ENCODE assay signal across 8 mouse cellular contexts in the genomic region with DNA sequence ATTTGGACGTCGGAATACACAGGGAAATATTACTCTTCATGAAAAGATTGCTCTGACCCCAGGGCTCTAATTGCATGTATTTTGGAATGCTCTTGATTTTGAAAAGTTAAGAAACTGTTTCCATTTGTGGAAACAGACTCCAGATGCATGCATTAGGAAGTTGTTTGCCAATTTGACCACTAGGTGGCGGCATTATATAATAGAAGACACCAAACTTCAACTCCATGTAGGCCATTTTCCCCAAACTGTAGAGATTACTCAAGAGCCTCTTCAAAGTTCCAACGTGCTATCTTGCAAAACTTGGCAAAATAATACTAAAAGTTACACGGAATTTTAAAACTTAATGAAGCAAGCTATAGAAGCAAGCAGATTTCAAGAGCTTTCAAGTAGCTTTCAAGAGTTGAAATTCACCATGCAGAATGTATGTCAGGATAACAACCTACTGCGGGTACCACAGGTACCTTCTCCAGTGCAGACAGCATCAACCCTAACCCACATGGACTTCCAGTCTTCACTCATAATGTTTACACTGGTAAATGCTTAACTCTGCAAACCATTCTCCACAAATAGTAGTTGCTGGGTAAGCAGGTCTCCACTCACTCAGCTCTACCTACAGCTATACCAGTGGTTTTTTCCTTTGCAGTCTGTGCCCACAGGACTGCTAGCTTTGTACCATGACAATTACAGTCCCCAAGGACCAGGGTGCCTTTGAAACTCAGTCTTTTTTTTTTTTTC.
DNase-seq lines count a peak whose midpoint lies in the region; ATAC-seq and TF ChIP-seq lines count a peak whose summit lies in the region.
"Had no signal": no experiment of that assay in that cellular context is flagged by ENCODE, and none has a peak within 500 bp of the region (broad histone marks: within the 10 kb centered on the region; RNA-seq: fewer than 3 reads in every experiment).

No protein-coding gene starts in this region.

- H3K4me2 ChIP-seq in forebrain, embryonic 15.5 days (replicated peaks), result no peak overlapping the region
- H3K4me2 ChIP-seq: heart, embryonic 13.5 days had no signal

- no peak for TF ChIP-seq POLR2A in lung, adult 2 months (IDR thresholded peaks at IDR 0.05; ENCODE audit: borderline replicate concordance, extremely low read depth, low read depth, low read length)

- no peak overlapping the region for H3K9ac ChIP-seq in forebrain, embryonic 15.5 days (replicated peaks)
- H3K9ac ChIP-seq: heart, embryonic 13.5 days had no signal

- no peak overlapping the region for H3K4me3 ChIP-seq in forebrain, embryonic 15.5 days
- H3K4me3 ChIP-seq in lung, adult 2 months (replicated peaks; ENCODE audit: extremely low read depth, low read depth, low read length), result no peak overlapping the region
- H3K4me3 ChIP-seq: heart, embryonic 13.5 days had no signal

- H3K27me3 ChIP-seq in forebrain, embryonic 15.5 days, result no peaks in the 10 kb centered on the region
- H3K27me3 ChIP-seq: heart, embryonic 13.5 days had no signal

- WGBS in forebrain, embryonic 15.5 days, result 20% methylated on average over 6 of the region's 6 CpGs
- WGBS in lung, adult 2 months, result 16% methylated on average over 6 of the region's 6 CpGs

- H3K9me3 ChIP-seq in forebrain, embryonic 15.5 days, result no peaks in the 10 kb centered on the region
- H3K9me3 ChIP-seq: heart, embryonic 13.5 days had no signal

- ATAC-seq in forebrain, embryonic 15.5 days (replicated peaks), result peak; percentile 47; the same call in 1 of the 2 replicates

- no peaks in the 10 kb centered on the region for H3K36me3 ChIP-seq in forebrain, embryonic 15.5 days
- H3K36me3 ChIP-seq: heart, embryonic 13.5 days had no signal

- H3K27ac ChIP-seq in forebrain, embryonic 15.5 days (replicated peaks), result no peak overlapping the region
- H3K27ac ChIP-seq: heart, embryonic 13.5 days had no signal

- DNase-seq in A20 (ENCODE audit: low read depth, low spot score), result peak; percentile 74
- peak; percentile 48 to 72 for DNase-seq in CD8-positive naive resting alpha-beta T cell, adult 2 months (ENCODE audit: low read depth in 2 of 2, low spot score in 2 of 2)
- peak; percentile 56 for DNase-seq in c-Kit-positive CD71-negative TER-119-negative erythroid progenitor cells, embryonic 14.5 days (ENCODE audit: low read depth)
- DNase-seq in kidney, postnatal 10 days, result peak; percentile 82
- no peak for DNase-seq in lung, adult 2 months
- peak; percentile 70 for DNase-seq in right cerebral cortex, postnatal 14 days

- TF ChIP-seq CTCF in lung, adult 2 months (IDR thresholded peaks at IDR 0.05; ENCODE audit: insufficient read depth, low read length), result peak; percentile 46; the same call in 1 of the 2 replicates

- H3K4me1 ChIP-seq in forebrain, embryonic 15.5 days, result peaks cover 12% of the 10 kb centered on the region
- H3K4me1 ChIP-seq in lung, adult 2 months (ENCODE audit: control insufficient read depth, insufficient read depth, low read length), result 0 out of 2 replicates have a peak, but pooled peaks cover 2% of the 10 kb centered on the region
